Mouse (Mus musculus): ENCODE measurements around the gene Svop.

- no peak for TF ChIP-seq POLR2A (IDR thresholded peaks at IDR 0.05; ENCODE audit: low read depth, low read length)
- no peak for TF ChIP-seq CTCF (IDR thresholded peaks at IDR 0.05; ENCODE audit: borderline replicate concordance, insufficient read depth, low read length)
These were observed 47.2 kb upstream of the Svop start for GRCm38 (mm10) chr5:114138277-114139164.

All from embryonic fibroblast, embryonic 13.5 days (primary cell).